Mouse (Mus musculus): ENCODE data around the gene Dcun1d2. TPM values are rescaled to one million over a fixed set of nuclear protein-coding genes. Genes with fewer than 3 reads are reported as not detected.

Gene Dcun1d2
- polyA plus RNA-seq, 1 experiment from 2014 or later: 14.5 TPM

- H3K36me3 ChIP-seq (ENCODE audit: insufficient read depth, low read length): peaks cover 33% of the 10 kb centered on the region
- H3K9ac ChIP-seq (replicated peaks; ENCODE audit: low read depth): no peak overlapping the region
- DNase-seq (ENCODE audit: low spot score) (no peak), ATAC-seq (no peak)
- no peak overlapping the region for H3K27ac ChIP-seq (ENCODE audit: low read length)
- H3K4me2 ChIP-seq (replicated peaks; ENCODE audit: low read depth, low read length): no peak overlapping the region
- WGBS: 94% methylated on average over 9 of the region's 9 CpGs
- TF ChIP-seq CTCF (IDR thresholded peaks at IDR 0.05): no peak
- no peak for TF ChIP-seq EP300 (IDR thresholded peaks at IDR 0.05)
- no peaks in the 10 kb centered on the region for H3K9me3 ChIP-seq (ENCODE audit: low read length)
- no peaks in the 10 kb centered on the region for H3K4me1 ChIP-seq (ENCODE audit: insufficient read depth, low read depth, low read length)
- H3K4me3 ChIP-seq (ENCODE audit: low read depth, low read length): no peak overlapping the region
- no peaks in the 10 kb centered on the region for H3K27me3 ChIP-seq (replicated peaks; ENCODE audit: insufficient read depth, low read length)
Measured at GRCm38 (mm10) chr8:13293677-13294470, 5.9 kb upstream of the Dcun1d2 start.

GRCm38 (mm10) chr8:13292364-13292763, 4.4 kb upstream of the Dcun1d2 start:
- DNase-seq (ENCODE audit: low spot score): peak; percentile 75
- Histone ChIP-seq H3K9me3 (ENCODE audit: low read length) (no peaks in the 10 kb centered on the region), H3K4me1 (ENCODE audit: insufficient read depth, low read depth, low read length) (no peaks in the 10 kb centered on the region), H3K36me3 (ENCODE audit: insufficient read depth, low read length) (peaks cover 30% of the 10 kb centered on the region), H3K4me3 (ENCODE audit: low read depth, low read length) (no peak overlapping the region), H3K27ac (ENCODE audit: low read length) (no peak overlapping the region), H3K9ac (replicated peaks; ENCODE audit: low read depth) (no peak overlapping the region), H3K4me2 (replicated peaks; ENCODE audit: low read depth, low read length) (no peak overlapping the region), H3K27me3 (replicated peaks; ENCODE audit: insufficient read depth, low read length) (no peaks in the 10 kb centered on the region)
- peak; percentile 92 for TF ChIP-seq CTCF (IDR thresholded peaks at IDR 0.05)
- TF ChIP-seq EP300 (IDR thresholded peaks at IDR 0.05): no peak
- ATAC-seq: no peak
- WGBS: 28% methylated on average over 9 of the region's 9 CpGs

- under 1% methylated on average over 6 of the region's 6 CpGs for WGBS
- H3K36me3 ChIP-seq (ENCODE audit: insufficient read depth, low read length): peaks cover 4% of the 10 kb centered on the region; the same call in 1 of the 2 replicates
- DNase-seq (ENCODE audit: low spot score): no peak
- no peak overlapping the region for H3K27ac ChIP-seq (ENCODE audit: low read length)
- TF ChIP-seq CTCF (IDR thresholded peaks at IDR 0.05): no peak
- TF ChIP-seq EP300 (IDR thresholded peaks at IDR 0.05): no peak
- H3K4me3 ChIP-seq (ENCODE audit: low read depth, low read length): peak overlapping the region; percentile 62
- H3K27me3 ChIP-seq (replicated peaks; ENCODE audit: insufficient read depth, low read length): no peaks in the 10 kb centered on the region
- peak overlapping the region; percentile 90 for H3K4me2 ChIP-seq (replicated peaks; ENCODE audit: low read depth, low read length)
- H3K9ac ChIP-seq (replicated peaks; ENCODE audit: low read depth): peak overlapping the region; percentile 46
- H3K4me1 ChIP-seq (ENCODE audit: insufficient read depth, low read depth, low read length): peaks cover 5% of the 10 kb centered on the region; the same call in 1 of the 2 replicates
- no peak for ATAC-seq
- no peaks in the 10 kb centered on the region for H3K9me3 ChIP-seq (ENCODE audit: low read length)
Measured at GRCm38 (mm10) chr8:13288646-13289045, 715 bp upstream of the Dcun1d2 start.

GRCm38 (mm10) chr8:13287304-13287691, 633 bp downstream of the Dcun1d2 start:
- H3K27me3 ChIP-seq (replicated peaks; ENCODE audit: insufficient read depth, low read length): no peaks in the 10 kb centered on the region
- H3K36me3 ChIP-seq (ENCODE audit: insufficient read depth, low read length): no peaks in the 10 kb centered on the region
- H3K4me1 ChIP-seq (ENCODE audit: insufficient read depth, low read depth, low read length): peaks cover 5% of the 10 kb centered on the region; the same call in 1 of the 2 replicates
- peak; percentile 96 for DNase-seq (ENCODE audit: low spot score)
- H3K4me3 ChIP-seq (ENCODE audit: low read depth, low read length): peak overlapping the region; percentile 62
- H3K9me3 ChIP-seq (ENCODE audit: low read length): no peaks in the 10 kb centered on the region
- ATAC-seq: peak; percentile 91
- peak; percentile 31 for TF ChIP-seq CTCF (IDR thresholded peaks at IDR 0.05)
- TF ChIP-seq EP300 (IDR thresholded peaks at IDR 0.05): no peak
- H3K4me2 ChIP-seq (replicated peaks; ENCODE audit: low read depth, low read length): peak overlapping the region; percentile 90
- H3K9ac ChIP-seq (replicated peaks; ENCODE audit: low read depth): peak overlapping the region; percentile 46
- WGBS: 0% methylated on average over 34 of the region's 34 CpGs
- H3K27ac ChIP-seq (ENCODE audit: low read length): peak overlapping the region; percentile 95

- TF ChIP-seq EP300 (IDR thresholded peaks at IDR 0.05) (no peak), CTCF (IDR thresholded peaks at IDR 0.05) (peak; percentile 32)
- no peaks in the 10 kb centered on the region for H3K27me3 ChIP-seq (replicated peaks; ENCODE audit: insufficient read depth, low read length)
- DNase-seq (ENCODE audit: low spot score) (no peak), ATAC-seq (no peak)
- no peaks in the 10 kb centered on the region for H3K9me3 ChIP-seq (ENCODE audit: low read length)
- H3K4me2 ChIP-seq (replicated peaks; ENCODE audit: low read depth, low read length): no peak overlapping the region
- no peaks in the 10 kb centered on the region for H3K36me3 ChIP-seq (ENCODE audit: insufficient read depth, low read length)
- H3K4me3 ChIP-seq (ENCODE audit: low read depth, low read length): no peak overlapping the region
- 55% methylated on average over 1 of the region's 1 CpGs for WGBS
- no peak overlapping the region for H3K27ac ChIP-seq (ENCODE audit: low read length)
- peaks cover 5% of the 10 kb centered on the region; the same call in 1 of the 2 replicates for H3K4me1 ChIP-seq (ENCODE audit: insufficient read depth, low read depth, low read length)
- no peak overlapping the region for H3K9ac ChIP-seq (replicated peaks; ENCODE audit: low read depth)
Measured at GRCm38 (mm10) chr8:13283200-13283599, 4.7 kb downstream of the Dcun1d2 start.

GRCm38 (mm10) chr8:13276941-13277447, 10.9 kb downstream of the Dcun1d2 start:
- ATAC-seq: no peak
- TF ChIP-seq EP300 (IDR thresholded peaks at IDR 0.05): no peak
- no peak for TF ChIP-seq CTCF (IDR thresholded peaks at IDR 0.05)
- H3K9ac ChIP-seq (replicated peaks; ENCODE audit: low read depth): no peak overlapping the region

More at GRCm38 (mm10) chr8:13276941-13277447, 10.9 kb downstream of the Dcun1d2 start:
- no peak overlapping the region for H3K27ac ChIP-seq (ENCODE audit: low read length)
- no peaks in the 10 kb centered on the region for H3K9me3 ChIP-seq (ENCODE audit: low read length)
- no peaks in the 10 kb centered on the region for H3K27me3 ChIP-seq (replicated peaks; ENCODE audit: insufficient read depth, low read length)
- no peaks in the 10 kb centered on the region for H3K4me1 ChIP-seq (ENCODE audit: insufficient read depth, low read depth, low read length)
- 81% methylated on average over 5 of the region's 5 CpGs for WGBS
- H3K36me3 ChIP-seq (ENCODE audit: insufficient read depth, low read length): no peaks in the 10 kb centered on the region
- no peak overlapping the region for H3K4me2 ChIP-seq (replicated peaks; ENCODE audit: low read depth, low read length)
- no peak overlapping the region for H3K4me3 ChIP-seq (ENCODE audit: low read depth, low read length)
- no peak for DNase-seq (ENCODE audit: low spot score)

Measured in lung, postnatal 0 days (tissue).